Mouse (Mus musculus): Measurements from ENCODE around the gene Smr2.
"Not testable (repeated sequence)": the region's sequence is repeated elsewhere in the genome, so short reads cannot be mapped to it uniquely, and the experiment has no call there.

Smr2 gene

GRCm38 (mm10) chr5:88086256-88086655 lies at the start of gene Smr2:
Gene Smr2 (plus strand): TSS chr5:88086556.
- DNase-seq, result not testable (repeated sequence)

- DNase-seq, result no peak
Measured at GRCm38 (mm10) chr5:88111430-88111829, 25.1 kb downstream of the Smr2 start, which contains the start of gene Gm11116. Gene Gm11116 (minus strand): TSS chr5:88111530.

DNA sequence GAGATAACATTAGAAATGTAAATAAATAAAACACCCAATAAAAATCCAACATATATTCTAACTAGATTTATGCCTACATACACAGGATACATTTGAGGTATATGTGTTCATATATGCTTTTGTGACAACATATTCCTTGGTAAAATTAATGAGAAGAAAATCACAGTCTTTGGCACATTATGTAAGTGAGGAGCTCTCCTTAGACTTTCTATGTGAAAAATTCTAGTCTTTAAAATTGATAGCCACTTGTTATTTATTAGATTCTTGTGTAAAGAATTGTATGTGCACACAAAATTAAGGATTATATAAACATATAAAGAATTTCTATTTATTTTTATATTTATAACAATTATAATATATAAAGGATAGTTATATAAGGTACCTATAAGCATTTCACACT lies 67.6 kb downstream of the Smr2 start, which contains the start of gene Gm11115:
Gene Gm11115, minus strand, starts transcription at position 101 of the 400 bp plus-strand sequence.
- no peak for DNase-seq
